Mouse (Mus musculus) kidney, adult 2 months (tissue): Measurements from ENCODE around the gene Flnc. TPM values are rescaled to one million over a fixed set of nuclear protein-coding genes. Genes with fewer than 3 reads are reported as not detected.
"Not testable (repeated sequence)": the region's sequence is repeated elsewhere in the genome, so short reads cannot be mapped to it uniquely, and the experiment has no call there.

Experiments used
- DNase-seq: peaks from one replicate; pipeline ENCODE4 v3.0.0; 2021
- H3K27ac ChIP-seq: fragments of 200-500 bp; 2 replicates; pipeline ENCODE4 v1.5.1; 2012; ENCODE audit warnings: low read depth, low read length, control low read depth, inconsistent platforms; ENCODE audit not compliant: insufficient read depth
- H3K27me3 ChIP-seq: fragments of 200-500 bp; replicated peaks from 2 replicates; pipeline ENCODE4 v1.6.1; 2012; ENCODE audit warnings: mild to moderate bottlenecking, moderate library complexity, low read length, inconsistent platforms; ENCODE audit not compliant: control insufficient read depth, insufficient read depth
- H3K36me3 ChIP-seq: fragments of 200-500 bp; 2 replicates; pipeline ENCODE4 v1.6.1; 2012; ENCODE audit warnings: mild to moderate bottlenecking, moderate library complexity, low read length, inconsistent platforms; ENCODE audit not compliant: control insufficient read depth, insufficient read depth
- H3K4me1 ChIP-seq: fragments of 200-500 bp; 2 replicates; pipeline ENCODE4 v1.6.1; 2011; ENCODE audit warnings: low read length; ENCODE audit not compliant: control insufficient read depth, insufficient read depth
- H3K4me3 ChIP-seq: fragments of 200-500 bp; 2 replicates; pipeline ENCODE4 v1.5.1; 2011; ENCODE audit warnings: mild to moderate bottlenecking, low read depth, low read length, control low read depth; ENCODE audit not compliant: insufficient read depth
- CTCF ChIP-seq: fragments of 200-500 bp; conservative IDR thresholded peaks from 2 replicates; pipeline ENCODE4 v1.5.1; 2011; ENCODE audit warnings: low read depth, mild to moderate bottlenecking, control low read depth, low read length, moderate library complexity, mixed read lengths; ENCODE audit not compliant: insufficient read depth, insufficient read length
- POLR2A ChIP-seq: fragments of 200-500 bp; IDR thresholded peaks from one replicate; pipeline ENCODE4 v1.6.1; 2011; ENCODE audit warnings: low read depth, low read length, control low read depth
- WGBS: fragments of 180-500 bp; shearing (Covaris S2); methylation state at CpG from one replicate; pipeline ENCODE4 v1.1.7; 2018; 5-methylcytosine and 5-hydroxymethylcytosine counted together
- polyA plus RNA-seq: library from polyadenylated mRNA; depleted of rRNA; stranded (reverse); fragments of >200 nt; gene quantifications from 2 replicates; pipeline ENCODE4 v1.2.3, GENCODE M21; 2012; rRNA removed

Gene Flnc
- 0.49 and 2.6 TPM in 2 replicates for polyA plus RNA-seq

- Histone ChIP-seq H3K27me3 (peaks cover 5% of the 10 kb centered on the region), H3K4me3 (peak within 1 kb of the TSS; percentile 48), H3K27ac (no peak within 1 kb of the TSS), H3K36me3 (no peaks in the 10 kb centered on the region), H3K4me1 (no peaks in the 10 kb centered on the region)
- 1% methylated on average over 71 of the region's 77 CpGs for WGBS
- TF ChIP-seq POLR2A (no peak), CTCF (no peak)
- peak; percentile 14 for DNase-seq
Observed at GRCm38 (mm10) chr6:29433038-29433803, at the start of gene Flnc. Gene Flnc (plus strand): TSS chr6:29433256.

DNA sequence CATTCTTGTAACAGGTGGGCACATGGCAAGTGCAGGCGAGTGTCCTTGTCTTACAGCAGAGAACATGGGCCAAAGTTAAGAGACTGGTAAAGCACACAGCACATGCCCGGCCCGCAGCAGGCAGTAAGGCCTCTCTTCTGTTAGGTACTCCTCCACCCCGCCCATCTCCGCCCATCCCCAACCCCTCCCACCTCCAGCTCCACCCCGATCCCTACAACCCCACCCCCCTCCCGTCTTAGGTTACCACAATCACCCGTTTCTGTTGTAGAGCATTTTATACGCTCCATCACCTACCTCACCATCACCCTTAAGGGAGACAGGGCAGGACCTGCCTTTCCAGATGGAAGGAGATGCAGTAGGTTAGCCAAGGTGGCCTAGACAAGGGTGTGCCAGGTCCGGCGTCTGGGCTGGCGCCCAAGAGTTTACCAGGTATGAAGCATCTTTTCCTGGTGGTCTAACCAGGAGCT, 45.0 kb upstream of the Flnc start, which contains the start of gene Opn1sw:
TSS of gene Opn1sw (minus strand) at position 417 of the 467 bp plus-strand sequence.
- Histone ChIP-seq H3K4me1 (no peaks in the 10 kb centered on the region), H3K4me3 (no peak within 1 kb of the TSS), H3K27ac (no peak within 1 kb of the TSS), H3K27me3 (no peaks in the 10 kb centered on the region), H3K36me3 (no peaks in the 10 kb centered on the region)
- no peak for TF ChIP-seq POLR2A
- no peak for TF ChIP-seq CTCF
- peak; percentile 7 for DNase-seq
- 7% methylated on average over 12 of the region's 12 CpGs for WGBS

DNA sequence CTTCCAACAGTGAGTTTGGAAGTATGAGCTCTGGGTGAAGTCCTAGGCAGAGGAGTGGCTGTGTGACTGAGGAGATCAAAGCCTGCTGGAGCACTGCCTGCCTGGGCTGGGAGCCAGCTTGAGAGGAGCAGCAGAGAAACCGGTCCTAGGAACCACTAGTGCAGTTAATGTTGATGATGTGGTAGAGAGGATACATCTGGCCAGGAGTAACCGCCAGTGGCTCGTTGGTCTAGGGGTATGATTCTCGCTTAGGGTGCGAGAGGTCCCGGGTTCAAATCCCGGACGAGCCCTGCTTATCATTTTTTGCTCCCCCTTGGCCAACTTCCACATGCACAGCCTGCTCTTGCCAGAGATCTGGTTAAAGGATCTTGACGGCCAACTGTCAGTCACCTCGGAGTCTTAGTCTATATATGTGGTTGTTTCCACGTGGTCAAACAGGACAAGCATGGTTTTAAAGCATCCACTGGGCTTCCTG, 44.4 kb upstream of the Flnc start:
- WGBS = 9% methylated on average over 11 of the region's 11 CpGs
- Histone ChIP-seq H3K27ac (no peak overlapping the region), H3K36me3 (no peaks in the 10 kb centered on the region)

DNA sequence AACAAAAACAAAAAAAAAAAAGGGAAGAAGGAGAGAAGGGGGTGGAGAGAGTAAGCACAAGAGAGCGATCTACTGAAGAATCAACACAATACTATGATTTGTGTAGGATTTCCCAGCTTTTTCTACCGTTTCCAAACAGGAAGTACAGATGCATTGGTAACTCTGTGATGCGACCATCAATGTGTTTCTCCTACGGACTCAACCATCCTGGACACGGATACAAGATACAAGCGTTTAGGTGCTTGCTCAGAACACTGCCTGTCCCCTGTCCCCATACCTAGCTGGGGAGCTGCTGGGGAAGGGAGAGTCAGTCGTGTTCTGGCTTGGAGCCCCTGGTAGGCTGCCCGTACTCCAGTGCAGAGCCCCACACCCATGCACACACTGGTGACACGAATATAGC, 43.6 kb upstream of the Flnc start:
- no peak overlapping the region for H3K27ac ChIP-seq
- H3K4me3 ChIP-seq = no peak overlapping the region
- 56% methylated on average over 9 of the region's 9 CpGs for WGBS
- TF ChIP-seq CTCF = no peak
- no peaks in the 10 kb centered on the region for H3K36me3 ChIP-seq
- DNase-seq = no peak
- H3K27me3 ChIP-seq = no peaks in the 10 kb centered on the region
- no peaks in the 10 kb centered on the region for H3K4me1 ChIP-seq

More for the DNA sequence above, 44.4 kb upstream of the Flnc start:
- no peak for TF ChIP-seq CTCF
- no peak for TF ChIP-seq POLR2A
- DNase-seq = peak; percentile 94
- no peak overlapping the region for H3K4me3 ChIP-seq
- no peaks in the 10 kb centered on the region for H3K4me1 ChIP-seq
- no peaks in the 10 kb centered on the region for H3K27me3 ChIP-seq

- H3K4me3 ChIP-seq, DNase-seq, H3K4me1 ChIP-seq, H3K27ac ChIP-seq, H3K27me3 ChIP-seq, H3K36me3 ChIP-seq: not testable (repeated sequence)
- 76% methylated on average over 1 of the region's 1 CpGs for WGBS
Observed at GRCm38 (mm10) chr6:29390500-29390899, 42.6 kb upstream of the Flnc start.

DNA sequence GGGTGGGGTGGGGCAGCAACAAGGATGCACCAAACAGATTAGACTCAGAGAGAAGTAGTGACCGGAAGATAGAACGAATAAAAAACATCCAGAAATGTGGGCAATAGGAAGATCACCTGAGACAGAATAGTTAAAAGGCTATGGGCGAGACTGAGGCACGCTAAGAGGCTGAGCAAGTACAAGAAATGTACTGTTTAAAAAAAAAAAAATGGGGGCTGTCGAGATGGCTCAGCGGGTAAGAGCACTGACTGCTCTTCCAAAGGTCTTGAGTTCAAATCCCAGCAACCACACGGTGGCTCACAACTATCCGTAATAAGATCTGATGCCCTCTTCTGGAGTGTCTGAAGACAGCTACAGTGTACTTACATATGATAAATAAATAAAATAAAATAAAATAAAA, 41.8 kb upstream of the Flnc start:
- not testable (repeated sequence) for H3K4me1 ChIP-seq, H3K4me3 ChIP-seq, DNase-seq, H3K27ac ChIP-seq, H3K27me3 ChIP-seq, H3K36me3 ChIP-seq
- WGBS = 80% methylated on average over 8 of the region's 8 CpGs

GRCm38 (mm10) chr6:29391802-29392201, 41.3 kb upstream of the Flnc start:
- no peak for TF ChIP-seq CTCF
- no peak for TF ChIP-seq POLR2A
- no peaks in the 10 kb centered on the region for H3K4me1 ChIP-seq
- WGBS = 71% methylated on average over 4 of the region's 4 CpGs
- H3K27me3 ChIP-seq = no peaks in the 10 kb centered on the region
- DNase-seq = no peak
- no peaks in the 10 kb centered on the region for H3K36me3 ChIP-seq
- H3K4me3 ChIP-seq = no peak overlapping the region
- H3K27ac ChIP-seq = no peak overlapping the region
